In genomic region chr12:108244778-108245177, GRCm38 (mm10) we compare ENCODE assay signal across 8 mouse cellular contexts. TPM values are rescaled to one million over a fixed set of nuclear protein-coding genes. Genes with fewer than 3 reads are reported as not detected.
DNase-seq lines count a peak whose midpoint lies in the region; ATAC-seq and TF ChIP-seq lines count a peak whose summit lies in the region.

No protein-coding gene starts in this region.

- peak; percentile 57 to 73 for TF ChIP-seq EP300 in MEL (IDR thresholded peaks at IDR 0.05; ENCODE audit: low read depth in 1 of 2, low read length in 2 of 2)

- H3K9ac ChIP-seq in MEL (ENCODE audit: control insufficient read depth, low read depth, low read length, poor library complexity, severe bottlenecking): no peak overlapping the region
- H3K9ac ChIP-seq in hindbrain, embryonic 16.5 days (ENCODE audit: low read depth, low read length): peak overlapping the region; percentile 29
- H3K9ac ChIP-seq in liver, embryonic 12.5 days: peak overlapping the region; percentile 28; the same call in 1 of the 2 replicates

- no peak for TF ChIP-seq POLR2A in MEL (IDR thresholded peaks at IDR 0.05; ENCODE audit: control insufficient read depth in 1 of 2, insufficient read depth in 1 of 2, low read depth in 1 of 2, low read length in 2 of 2, poor library complexity in 1 of 2)
- TF ChIP-seq POLR2A in thymus, adult 2 months (IDR thresholded peaks at IDR 0.05; ENCODE audit: control insufficient read depth, extremely low read depth, insufficient read depth, low read length, poor library complexity): no peak

- peaks cover 5% of the 10 kb centered on the region; the same call in 1 of the 2 replicates for H3K79me2 ChIP-seq in MEL (ENCODE audit: control insufficient read depth, insufficient read depth, low read length, poor library complexity)

- H3K9me3 ChIP-seq in MEL (replicated peaks; ENCODE audit: insufficient read depth, low read length): no peaks in the 10 kb centered on the region
- H3K9me3 ChIP-seq in hindbrain, embryonic 16.5 days (ENCODE audit: control insufficient read depth, low read length): no peaks in the 10 kb centered on the region
- no peaks in the 10 kb centered on the region for H3K9me3 ChIP-seq in liver, embryonic 12.5 days (replicated peaks)

- no peak overlapping the region for H3K4me3 ChIP-seq in MEL (ENCODE audit: control insufficient read depth in 1 of 2, insufficient read depth in 1 of 2, low read depth in 2 of 2, low read length in 2 of 2)
- no peak overlapping the region for H3K4me3 ChIP-seq in hindbrain, embryonic 16.5 days (ENCODE audit: low read length)
- no peak overlapping the region for H3K4me3 ChIP-seq in liver, embryonic 12.5 days
- no peak overlapping the region for H3K4me3 ChIP-seq in thymus, adult 2 months (ENCODE audit: control insufficient read depth, insufficient read depth, low read length)

- no peak for TF ChIP-seq RAD21 in MEL (IDR thresholded peaks at IDR 0.05; ENCODE audit: low read depth, low read length)

- no peak for TF ChIP-seq CTCF in MEL (IDR thresholded peaks at IDR 0.05 in 2 of 3, conservative IDR thresholded peaks at IDR 0.05 in 1 of 3; ENCODE audit: control insufficient read depth in 1 of 3, insufficient read depth in 1 of 3, low read depth in 2 of 3, low read length in 3 of 3, poor library complexity in 1 of 3, severe bottlenecking in 1 of 3)
- TF ChIP-seq CTCF in thymus, adult 2 months (IDR thresholded peaks at IDR 0.05; ENCODE audit: borderline replicate concordance, control insufficient read depth, extremely low read depth, insufficient read depth, low read length, poor library complexity): no peak

- peaks cover 0 to 5% of the 10 kb centered on the region in 2 experiments; a peak in 1 of 4 replicates for H3K36me3 ChIP-seq in MEL (ENCODE audit: control insufficient read depth in 1 of 2, insufficient read depth in 2 of 2, low read length in 2 of 2)
- H3K36me3 ChIP-seq in hindbrain, embryonic 16.5 days (ENCODE audit: control insufficient read depth, insufficient read depth, low read length): no peaks in the 10 kb centered on the region
- no peaks in the 10 kb centered on the region for H3K36me3 ChIP-seq in liver, embryonic 12.5 days
- H3K36me3 ChIP-seq in thymus, adult 2 months (ENCODE audit: control insufficient read depth, insufficient read depth, low read length): no peaks in the 10 kb centered on the region

- peaks cover 3 to 8% of the 10 kb centered on the region in 2 experiments; a peak in 3 of 4 replicates for H3K4me1 ChIP-seq in MEL (ENCODE audit: control insufficient read depth in 1 of 2, insufficient read depth in 2 of 2, low read length in 2 of 2)
- H3K4me1 ChIP-seq in hindbrain, embryonic 16.5 days (ENCODE audit: control insufficient read depth, insufficient read depth, low read depth, low read length): peaks cover 59% of the 10 kb centered on the region
- peaks cover 78% of the 10 kb centered on the region for H3K4me1 ChIP-seq in liver, embryonic 12.5 days
- peaks cover 4% of the 10 kb centered on the region; the same call in 1 of the 2 replicates for H3K4me1 ChIP-seq in thymus, adult 2 months (replicated peaks; ENCODE audit: control insufficient read depth, insufficient read depth, low read length)

- peak; percentile 83 for DNase-seq in MEL (ENCODE audit: low read depth, low spot score)
- DNase-seq in cerebellum, adult 18-20 months: peak; percentile 82 to 83
- DNase-seq in gastrocnemius, postnatal 10 days: peak; percentile 47
- peak; percentile 55 for DNase-seq in neural tube, embryonic 10.5 days (ENCODE audit: extremely low spot score, low spot score)
- no peak for DNase-seq in layer of hippocampus, adult 18-20 months (ENCODE audit: low spot score in 2 of 2)
- DNase-seq in thymus, adult 2 months: no peak

- WGBS in hindbrain, embryonic 16.5 days: 5% methylated on average over 8 of the region's 8 CpGs
- WGBS in liver, embryonic 12.5 days (ENCODE audit: insufficient replicate concordance): 4% methylated on average over 8 of the region's 8 CpGs
- 36% methylated on average over 8 of the region's 8 CpGs for WGBS in thymus, adult 2 months

- ATAC-seq in hindbrain, embryonic 16.5 days: no peak
- peak; percentile 31 for ATAC-seq in liver, embryonic 12.5 days

- no peak overlapping the region for H3K27ac ChIP-seq in MEL (ENCODE audit: control insufficient read depth, low read depth, low read length)
- H3K27ac ChIP-seq in hindbrain, embryonic 16.5 days (ENCODE audit: low read depth, low read length): peak overlapping the region; percentile 55
- peak overlapping the region; percentile 49; the same call in 1 of the 2 replicates for H3K27ac ChIP-seq in liver, embryonic 12.5 days
- no peak overlapping the region for H3K27ac ChIP-seq in thymus, adult 2 months (ENCODE audit: control insufficient read depth, insufficient read depth, low read length)

- H3K27me3 ChIP-seq in MEL (ENCODE audit: control insufficient read depth in 1 of 2, insufficient read depth in 2 of 2, low read length in 2 of 2): no peaks in the 10 kb centered on the region
- no peaks in the 10 kb centered on the region for H3K27me3 ChIP-seq in hindbrain, embryonic 16.5 days (replicated peaks; ENCODE audit: control insufficient read depth, insufficient read depth, low read length)
- H3K27me3 ChIP-seq in liver, embryonic 12.5 days (replicated peaks): no peaks in the 10 kb centered on the region; the same call in 1 of the 2 replicates
- no peaks in the 10 kb centered on the region for H3K27me3 ChIP-seq in thymus, adult 2 months (ENCODE audit: control insufficient read depth, insufficient read depth, low read length)

- no peak overlapping the region; the same call in 1 of the 2 replicates for H3K4me2 ChIP-seq in hindbrain, embryonic 16.5 days (ENCODE audit: low read length)
- peak overlapping the region; percentile 42 for H3K4me2 ChIP-seq in liver, embryonic 12.5 days

TF ChIP-seq in MEL, 35 proteins besides CTCF, POLR2A, EP300 and RAD21:
- TF ChIP-seq MXI1 (IDR thresholded peaks at IDR 0.05; ENCODE audit: low read depth, low read length): peak; percentile 46; the same call in 1 of the 2 replicates
- TF ChIP-seq TCF12 (IDR thresholded peaks at IDR 0.05; ENCODE audit: low read depth, low read length): peak; percentile 69
- 0 out of 2 replicates have a peak, but pooled peaks have one; percentile 15 for TF ChIP-seq MAFK (IDR thresholded peaks at IDR 0.05; ENCODE audit: borderline replicate concordance, low read depth, low read length)
- TF ChIP-seq GATA1 (IDR thresholded peaks at IDR 0.05; ENCODE audit: low read depth, low read length): peak; percentile 52; the same call in 1 of the 2 replicates
- TF ChIP-seq TAL1 (IDR thresholded peaks at IDR 0.05; ENCODE audit: low read length): peak; percentile 62
- peak; percentile 91 for TF ChIP-seq RCOR1 (IDR thresholded peaks at IDR 0.05; ENCODE audit: low read depth, low read length)
- no peak for TF ChIP-seq GABPA (IDR thresholded peaks at IDR 0.05; ENCODE audit: low read depth, low read length)
- TF ChIP-seq ZC3H11A (IDR thresholded peaks at IDR 0.05; ENCODE audit: low read depth, low read length): no peak
- no peak for TF ChIP-seq BHLHE40 (IDR thresholded peaks at IDR 0.05; ENCODE audit: borderline replicate concordance, low read depth, low read length)
- TF ChIP-seq SIN3A (IDR thresholded peaks at IDR 0.05; ENCODE audit: low read length): 0 out of 2 replicates have a peak, but pooled peaks have one; percentile 23
- TF ChIP-seq ETS1 (IDR thresholded peaks at IDR 0.05; ENCODE audit: low read depth, low read length): peak; percentile 74; the same call in 1 of the 2 replicates
- no peak for TF ChIP-seq ZMIZ1 (IDR thresholded peaks at IDR 0.05; ENCODE audit: low read depth, low read length)
- no peak for TF ChIP-seq MEF2A (IDR thresholded peaks at IDR 0.05; ENCODE audit: extremely low read depth, insufficient replicate concordance, low read depth, low read length, poor library complexity, severe bottlenecking)
TF ChIP-seq in MEL: peak in this region for 8.

RNA-seq across cellular contexts. Expression of gene Ccdc85c, which starts 30.4 kb away (rescaled TPM):
- 15.9 and 19.8 TPM in 2 replicates for total RNA-seq in MEL (2012; rRNA removed)
- polyA plus RNA-seq in MEL (2012; ENCODE audit: insufficient read depth in 1 of 2, insufficient read length in 2 of 2, low read depth in 1 of 2, low replicate concordance in 2 of 2, missing spikeins in 1 of 2): 10 to 100 TPM in 1 of 2 experiments, not detected in 1; 24.8 TPM
- total RNA-seq in gastrocnemius, postnatal 10 days (2021): 1 to 10 TPM; 5.0 to 5.1 TPM
- 7.5 and 10.2 TPM in 2 replicates for polyA plus RNA-seq in hindbrain, embryonic 16.5 days (2015; fragmentation: Nextera tagmentation; extraction: Ambion mirVana)
- polyA plus RNA-seq in liver, embryonic 12.5 days (2016; fragmentation: Nextera tagmentation; extraction: Ambion mirVana): 3.3 and 3.4 TPM in 2 replicates
- 10 to 100 TPM; 66.1 to 72.5 TPM for total RNA-seq in layer of hippocampus, adult 18-20 months (2021)
- polyA plus RNA-seq in thymus, adult 2 months (2012; rRNA removed): 26.1 and 35.2 TPM in 2 replicates

Comparison
In these comparisons a context has a peak if more than half of its experiments do, and no peak if none do; other contexts are left out.
1. DNase-seq: peak in MEL (single experiment), cerebellum, adult 18-20 months (2 of 2), gastrocnemius, postnatal 10 days (single experiment) and neural tube, embryonic 10.5 days (single experiment); none in layer of hippocampus, adult 18-20 months (0 of 2) and thymus, adult 2 months (single experiment).
2. H3K27ac ChIP-seq: peak in hindbrain, embryonic 16.5 days (single experiment) and liver, embryonic 12.5 days (single experiment); none in MEL (single experiment) and thymus, adult 2 months (single experiment).